Mouse (Mus musculus) kidney, adult 2 months (tissue): ENCODE results near the gene Noct. TPM values are rescaled to one million over a fixed set of nuclear protein-coding genes. Genes with fewer than 3 reads are reported as not detected.

Experiments used
- DNase-seq: peaks from one replicate; pipeline ENCODE4 v3.0.0; 2021
- H3K27ac ChIP-seq: fragments of 200-500 bp; 2 replicates; pipeline ENCODE4 v1.5.1; 2012; ENCODE audit warnings: low read depth, low read length, control low read depth, inconsistent platforms; ENCODE audit not compliant: insufficient read depth
- H3K27me3 ChIP-seq: fragments of 200-500 bp; replicated peaks from 2 replicates; pipeline ENCODE4 v1.6.1; 2012; ENCODE audit warnings: mild to moderate bottlenecking, moderate library complexity, low read length, inconsistent platforms; ENCODE audit not compliant: control insufficient read depth, insufficient read depth
- H3K36me3 ChIP-seq: fragments of 200-500 bp; 2 replicates; pipeline ENCODE4 v1.6.1; 2012; ENCODE audit warnings: mild to moderate bottlenecking, moderate library complexity, low read length, inconsistent platforms; ENCODE audit not compliant: control insufficient read depth, insufficient read depth
- H3K4me1 ChIP-seq: fragments of 200-500 bp; 2 replicates; pipeline ENCODE4 v1.6.1; 2011; ENCODE audit warnings: low read length; ENCODE audit not compliant: control insufficient read depth, insufficient read depth
- H3K4me3 ChIP-seq: fragments of 200-500 bp; 2 replicates; pipeline ENCODE4 v1.5.1; 2011; ENCODE audit warnings: mild to moderate bottlenecking, low read depth, low read length, control low read depth; ENCODE audit not compliant: insufficient read depth
- CTCF ChIP-seq: fragments of 200-500 bp; conservative IDR thresholded peaks from 2 replicates; pipeline ENCODE4 v1.5.1; 2011; ENCODE audit warnings: low read depth, mild to moderate bottlenecking, control low read depth, low read length, moderate library complexity, mixed read lengths; ENCODE audit not compliant: insufficient read depth, insufficient read length
- POLR2A ChIP-seq: fragments of 200-500 bp; IDR thresholded peaks from one replicate; pipeline ENCODE4 v1.6.1; 2011; ENCODE audit warnings: low read depth, low read length, control low read depth
- WGBS: fragments of 180-500 bp; shearing (Covaris S2); methylation state at CpG from one replicate; pipeline ENCODE4 v1.1.7; 2018; 5-methylcytosine and 5-hydroxymethylcytosine counted together
- polyA plus RNA-seq: library from polyadenylated mRNA; depleted of rRNA; stranded (reverse); fragments of >200 nt; gene quantifications from 2 replicates; pipeline ENCODE4 v1.2.3, GENCODE M21; 2012

Gene Noct
- polyA plus RNA-seq, 1 experiment: 8.1 TPM

DNA sequence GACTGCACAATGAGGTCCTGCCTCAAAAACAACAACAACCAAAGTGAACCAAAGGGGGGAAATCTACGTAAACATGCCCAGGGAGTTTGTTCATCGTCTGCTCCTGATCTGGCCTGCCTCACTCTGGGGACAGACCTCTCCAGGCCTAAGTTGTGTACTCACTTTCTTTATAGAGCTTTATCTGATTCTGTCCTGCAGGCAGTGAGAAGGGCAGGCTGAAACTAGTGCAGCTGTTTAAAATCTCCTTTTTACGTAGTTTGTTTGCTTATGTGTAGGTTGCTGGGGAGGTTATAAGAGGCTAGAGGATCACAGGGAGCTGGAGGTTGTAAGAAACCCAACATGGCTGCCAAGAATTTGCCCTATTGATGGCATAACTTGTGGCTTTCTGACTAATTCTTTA is 7.3 kb downstream of the Noct start:
- Histone ChIP-seq H3K27ac (peak overlapping the region; percentile 47), H3K36me3 (no peaks in the 10 kb centered on the region), H3K27me3 (no peaks in the 10 kb centered on the region), H3K4me1 (peaks cover 17% of the 10 kb centered on the region; the same call in 1 of the 2 replicates), H3K4me3 (no peak overlapping the region)
- DNase-seq: no peak
- 76% methylated on average over 3 of the region's 3 CpGs for WGBS
- TF ChIP-seq POLR2A (no peak), CTCF (no peak)

GRCm38 (mm10) chr3:51232205-51232910 is 8.1 kb downstream of the Noct start:
- H3K27ac ChIP-seq: no peak overlapping the region
- H3K36me3 ChIP-seq: no peaks in the 10 kb centered on the region
- WGBS: 71% methylated on average over 3 of the region's 3 CpGs
- DNase-seq: no peak
- H3K4me1 ChIP-seq: peaks cover 17% of the 10 kb centered on the region; the same call in 1 of the 2 replicates
- no peak for TF ChIP-seq CTCF
- no peak overlapping the region for H3K4me3 ChIP-seq
- H3K27me3 ChIP-seq: no peaks in the 10 kb centered on the region

- peak; percentile 87 for DNase-seq
- Histone ChIP-seq H3K36me3 (no peaks in the 10 kb centered on the region), H3K4me3 (no peak overlapping the region), H3K27ac (peak overlapping the region; percentile 48; the same call in 1 of the 2 replicates), H3K27me3 (no peaks in the 10 kb centered on the region), H3K4me1 (peaks cover 17% of the 10 kb centered on the region; the same call in 1 of the 2 replicates)
- TF ChIP-seq CTCF (no peak), POLR2A (no peak)
- 40% methylated on average over 5 of the region's 5 CpGs for WGBS
These were observed 9.2 kb downstream of the Noct start for GRCm38 (mm10) chr3:51233474-51233873.

- TF ChIP-seq CTCF (peak; percentile 99), POLR2A (no peak)
- Histone ChIP-seq H3K4me3 (no peak overlapping the region), H3K4me1 (peaks cover 17% of the 10 kb centered on the region; the same call in 1 of the 2 replicates), H3K36me3 (no peaks in the 10 kb centered on the region), H3K27me3 (no peaks in the 10 kb centered on the region), H3K27ac (peak overlapping the region; percentile 48; the same call in 1 of the 2 replicates)
- WGBS: 30% methylated on average over 13 of the region's 13 CpGs
- peak; percentile 85 for DNase-seq
These were observed 9.9 kb downstream of the Noct start for GRCm38 (mm10) chr3:51233918-51234751.

GRCm38 (mm10) chr3:51234752-51235055 is 10.5 kb downstream of the Noct start:
- Histone ChIP-seq H3K4me1 (peaks cover 17% of the 10 kb centered on the region; the same call in 1 of the 2 replicates), H3K27me3 (no peaks in the 10 kb centered on the region), H3K36me3 (no peaks in the 10 kb centered on the region), H3K4me3 (no peak overlapping the region), H3K27ac (no peak overlapping the region)
- 57% methylated on average over 5 of the region's 5 CpGs for WGBS
- DNase-seq: no peak
- no peak for TF ChIP-seq POLR2A
- no peak for TF ChIP-seq CTCF

DNA sequence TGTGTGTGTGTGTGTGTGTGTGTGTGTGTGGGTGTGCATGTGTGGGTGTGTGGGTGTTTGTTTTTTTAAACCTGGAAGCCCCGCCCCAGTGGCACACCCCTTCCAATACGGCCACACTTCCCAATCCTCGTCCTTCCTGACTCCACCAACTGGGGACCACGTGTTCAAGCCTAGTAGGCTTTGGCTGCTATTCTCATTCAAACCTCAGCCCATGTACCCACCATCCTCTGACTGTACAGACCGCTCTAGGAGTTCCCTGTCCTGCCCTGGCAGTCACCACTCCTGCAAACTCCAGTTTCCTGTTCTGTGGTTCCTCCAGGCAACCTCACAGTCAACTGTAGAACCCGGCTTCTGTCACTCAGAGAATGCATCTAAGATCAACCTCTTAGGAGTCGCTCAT is 14.3 kb downstream of the Noct start:
- Histone ChIP-seq H3K27ac (no peak overlapping the region), H3K4me3 (no peak overlapping the region), H3K36me3 (no peaks in the 10 kb centered on the region), H3K27me3 (no peaks in the 10 kb centered on the region), H3K4me1 (peaks cover 9% of the 10 kb centered on the region; the same call in 1 of the 2 replicates)
- DNase-seq: no peak
- no peak for TF ChIP-seq POLR2A
- no peak for TF ChIP-seq CTCF
- 84% methylated on average over 7 of the region's 7 CpGs for WGBS

- 96% methylated on average over 3 of the region's 3 CpGs for WGBS
- H3K27ac ChIP-seq: no peak overlapping the region
- TF ChIP-seq POLR2A: no peak
- TF ChIP-seq CTCF: no peak
- H3K4me3 ChIP-seq: no peak overlapping the region
- H3K27me3 ChIP-seq: no peaks in the 10 kb centered on the region
- no peaks in the 10 kb centered on the region; the same call in 1 of the 2 replicates for H3K4me1 ChIP-seq
- no peaks in the 10 kb centered on the region for H3K36me3 ChIP-seq
- no peak for DNase-seq
These were observed 15.3 kb downstream of the Noct start for GRCm38 (mm10) chr3:51239541-51239940.
